Mouse (Mus musculus): ENCODE measurements around the gene Rgs5. TPM values are rescaled to one million over a fixed set of nuclear protein-coding genes. Genes with fewer than 3 reads are reported as not detected.
A peak's percentile ranks its signal among the peaks of the same experiment; 100 is the strongest.

Gene Rgs5
- polyA plus RNA-seq (2016; fragmentation: Nextera tagmentation; extraction: Ambion mirVana): 0.22 and 0.35 TPM in 2 replicates

DNA sequence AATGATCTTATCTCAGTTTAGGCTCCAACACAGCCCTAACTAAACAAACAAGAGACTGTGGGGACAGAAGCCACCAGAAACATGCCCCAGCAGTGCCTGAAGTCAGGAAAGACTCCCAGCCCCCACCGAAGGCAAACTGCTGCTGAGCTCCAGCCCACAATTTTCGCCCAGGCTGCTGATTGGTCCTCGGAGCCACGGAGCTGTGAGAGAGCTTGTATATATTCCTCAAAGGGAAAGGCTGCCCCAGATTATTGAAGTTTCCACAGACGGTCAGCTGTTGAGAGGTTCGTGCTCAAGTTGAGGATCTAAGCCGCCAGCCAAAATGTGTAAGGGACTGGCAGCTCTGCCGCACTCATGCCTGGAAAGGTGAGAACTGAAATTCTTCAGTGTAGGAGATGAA, at the start of gene Rgs5:
TSS of gene Rgs5 (plus strand) at position 246 of the 400 bp plus-strand sequence.
- Histone ChIP-seq H3K36me3 (replicated peaks) (no peaks in the 10 kb centered on the region), H3K4me1 (peaks cover 27% of the 10 kb centered on the region), H3K9me3 (no peaks in the 10 kb centered on the region), H3K27me3 (ENCODE audit: poor library complexity, severe bottlenecking) (no peaks in the 10 kb centered on the region), H3K27ac (no peak within 1 kb of the TSS), H3K4me3 (0 out of 2 replicates have a peak within 1 kb of the TSS, but pooled peaks have one; percentile 2)
- peak; percentile 18 for DNase-seq (ENCODE audit: extremely low spot score, low spot score)
- WGBS: 36% methylated on average over 8 of the region's 8 CpGs

DNA sequence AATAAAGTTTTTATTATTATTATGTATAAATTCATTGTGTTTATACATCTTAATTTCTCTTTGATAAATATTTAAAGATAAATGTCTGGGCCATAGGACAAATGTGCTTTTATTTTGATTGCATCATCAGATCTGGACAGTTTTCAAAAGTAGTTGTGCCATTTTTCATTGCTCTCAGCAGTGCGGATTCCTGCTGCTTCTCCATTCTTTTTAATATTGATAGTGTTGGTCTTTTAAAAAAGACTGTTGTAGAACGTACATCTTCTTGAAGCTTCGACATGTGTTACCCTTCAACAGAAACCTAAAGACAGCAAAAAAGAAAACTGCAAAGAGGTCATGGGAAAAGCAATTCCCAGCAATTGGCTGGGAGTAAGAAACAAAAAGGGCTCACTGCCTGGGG, 49.1 kb upstream of the Rgs5 start:
- H3K27me3 ChIP-seq (ENCODE audit: poor library complexity, severe bottlenecking): no peaks in the 10 kb centered on the region
- H3K27ac ChIP-seq: no peak overlapping the region
- no peaks in the 10 kb centered on the region for H3K36me3 ChIP-seq (replicated peaks)
- no peak for DNase-seq (ENCODE audit: extremely low spot score, low spot score)
- H3K4me3 ChIP-seq: no peak overlapping the region
- no peaks in the 10 kb centered on the region for H3K9me3 ChIP-seq
- WGBS: 84% methylated on average over 3 of the region's 3 CpGs
- H3K4me1 ChIP-seq: no peaks in the 10 kb centered on the region

DNA sequence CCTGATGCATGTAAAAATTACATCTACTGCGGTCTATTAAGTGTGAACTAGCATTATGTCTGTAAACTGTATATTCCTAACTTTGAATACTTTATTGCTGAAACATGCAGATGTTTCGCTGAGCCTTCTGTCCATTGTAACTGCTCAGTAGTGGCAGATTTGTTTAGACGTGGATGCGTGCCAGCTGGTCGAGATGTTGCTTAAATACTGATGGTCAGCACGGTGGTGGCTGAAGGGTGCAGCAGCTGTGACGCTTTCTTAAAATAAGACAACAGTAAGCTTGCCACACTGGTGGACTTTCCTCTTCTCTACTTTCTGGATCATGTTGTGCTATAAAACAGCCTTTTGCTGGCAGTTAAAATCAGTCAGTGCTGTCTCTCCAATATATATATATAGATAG, 25.6 kb upstream of the Rgs5 start:
- H3K4me3 ChIP-seq: no peak overlapping the region
- no peaks in the 10 kb centered on the region for H3K27me3 ChIP-seq (ENCODE audit: poor library complexity, severe bottlenecking)
- no peak overlapping the region for H3K27ac ChIP-seq
- no peaks in the 10 kb centered on the region for H3K36me3 ChIP-seq (replicated peaks)
- H3K9me3 ChIP-seq: no peaks in the 10 kb centered on the region
- 87% methylated on average over 7 of the region's 7 CpGs for WGBS
- no peak for DNase-seq (ENCODE audit: extremely low spot score, low spot score)
- H3K4me1 ChIP-seq: no peaks in the 10 kb centered on the region

DNA sequence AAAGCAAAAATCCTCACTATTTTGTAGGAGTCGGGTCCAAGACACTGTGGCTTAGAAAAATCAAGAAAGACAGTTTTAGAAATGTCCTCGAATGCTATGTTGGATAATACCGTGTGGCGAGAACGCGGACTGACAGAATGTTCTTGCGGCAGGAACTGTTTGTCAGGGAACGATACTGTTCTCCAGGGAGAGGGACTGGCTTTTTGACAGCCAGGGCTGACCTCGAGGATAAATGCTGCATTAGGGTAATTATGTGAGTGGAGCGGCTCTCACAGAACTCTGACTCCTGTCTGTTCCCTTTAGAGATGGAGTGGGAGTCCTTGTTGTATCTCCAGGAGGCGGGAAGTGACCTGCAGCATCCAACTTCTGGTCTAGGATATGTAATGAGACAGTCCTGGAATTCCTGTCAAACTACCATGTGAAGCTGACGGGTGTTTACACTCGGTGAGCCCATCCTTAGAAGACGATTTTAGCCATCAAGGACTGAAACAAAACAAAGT, 18.0 kb upstream of the Rgs5 start:
- no peak overlapping the region for H3K27ac ChIP-seq
- peaks cover 14% of the 10 kb centered on the region for H3K4me1 ChIP-seq
- 76% methylated on average over 14 of the region's 14 CpGs for WGBS

DNA sequence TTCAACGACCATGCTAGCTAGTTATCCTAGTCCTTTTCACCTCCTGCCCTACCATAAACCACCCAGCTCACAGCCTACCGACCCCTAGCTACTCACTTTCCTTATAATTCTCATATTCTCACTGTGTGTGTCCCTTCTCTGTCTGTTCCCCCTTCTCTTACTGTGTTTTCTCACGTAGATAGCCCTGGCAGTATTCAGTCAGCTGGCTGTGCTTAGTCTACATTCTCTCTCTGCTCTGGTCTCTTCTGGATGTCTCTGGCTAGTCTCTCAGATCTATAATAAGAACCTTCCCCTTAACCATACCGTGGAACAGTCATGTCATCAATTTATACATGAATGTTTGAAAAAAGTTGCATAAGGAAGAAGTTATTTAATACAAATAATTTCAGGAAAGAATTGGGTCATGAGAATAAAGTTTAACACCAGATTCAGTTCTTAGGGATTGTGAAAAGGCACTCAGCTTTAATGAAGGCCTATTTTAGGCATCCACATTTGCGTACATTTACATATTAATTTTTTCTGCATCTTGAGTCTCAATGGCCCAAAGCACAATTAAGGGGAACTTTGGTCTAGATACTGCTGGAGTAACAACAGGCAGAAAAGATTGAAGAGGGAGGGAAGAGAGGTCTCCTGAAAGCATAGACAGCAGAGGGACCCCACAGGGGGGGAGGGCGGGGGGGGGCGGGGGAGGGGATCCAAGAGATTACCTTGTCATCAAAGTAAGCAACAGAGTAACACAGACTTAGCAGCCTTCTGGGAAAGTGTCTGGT, 10.2 kb upstream of the Rgs5 start:
- H3K27me3 ChIP-seq (ENCODE audit: poor library complexity, severe bottlenecking): no peaks in the 10 kb centered on the region
- H3K9me3 ChIP-seq: no peaks in the 10 kb centered on the region
- no peaks in the 10 kb centered on the region for H3K36me3 ChIP-seq (replicated peaks)
- H3K4me3 ChIP-seq: no peak overlapping the region
- no peak overlapping the region for H3K27ac ChIP-seq
- H3K4me1 ChIP-seq: no peaks in the 10 kb centered on the region
- no peak for DNase-seq (ENCODE audit: extremely low spot score, low spot score)
- WGBS: 73% methylated on average over 7 of the region's 7 CpGs

More for the DNA sequence above, 18.0 kb upstream of the Rgs5 start:
- Histone ChIP-seq H3K9me3 (no peaks in the 10 kb centered on the region), H3K27me3 (ENCODE audit: poor library complexity, severe bottlenecking) (no peaks in the 10 kb centered on the region), H3K36me3 (replicated peaks) (no peaks in the 10 kb centered on the region), H3K4me3 (no peak overlapping the region)
- DNase-seq (ENCODE audit: extremely low spot score, low spot score): no peak

DNA sequence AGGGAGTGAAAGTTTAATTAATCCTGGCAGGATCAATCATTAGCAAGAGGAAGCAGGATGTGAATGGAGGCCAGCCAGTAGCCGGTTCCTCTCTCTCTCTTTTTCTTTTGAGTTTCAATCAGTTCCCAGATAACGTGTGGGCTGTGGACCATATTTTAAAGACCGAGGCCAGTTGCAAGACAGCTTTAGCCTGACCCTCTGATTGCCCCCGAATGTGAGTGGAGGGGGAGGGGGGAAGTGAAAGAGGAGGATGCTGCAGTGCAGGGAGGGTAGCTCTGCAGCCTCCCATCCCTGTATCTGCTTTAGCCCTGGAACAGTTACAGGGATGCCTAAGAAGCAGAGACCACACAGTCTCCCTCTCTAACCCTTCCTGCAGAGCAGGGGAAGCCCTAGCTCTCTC, 4.2 kb downstream of the Rgs5 start:
- 12% methylated on average over 4 of the region's 4 CpGs for WGBS
- Histone ChIP-seq H3K27ac (no peak overlapping the region), H3K36me3 (replicated peaks) (no peaks in the 10 kb centered on the region), H3K4me3 (no peak overlapping the region), H3K27me3 (ENCODE audit: poor library complexity, severe bottlenecking) (no peaks in the 10 kb centered on the region), H3K4me1 (peaks cover 25% of the 10 kb centered on the region), H3K9me3 (no peaks in the 10 kb centered on the region)
- no peak for DNase-seq (ENCODE audit: extremely low spot score, low spot score)

DNA sequence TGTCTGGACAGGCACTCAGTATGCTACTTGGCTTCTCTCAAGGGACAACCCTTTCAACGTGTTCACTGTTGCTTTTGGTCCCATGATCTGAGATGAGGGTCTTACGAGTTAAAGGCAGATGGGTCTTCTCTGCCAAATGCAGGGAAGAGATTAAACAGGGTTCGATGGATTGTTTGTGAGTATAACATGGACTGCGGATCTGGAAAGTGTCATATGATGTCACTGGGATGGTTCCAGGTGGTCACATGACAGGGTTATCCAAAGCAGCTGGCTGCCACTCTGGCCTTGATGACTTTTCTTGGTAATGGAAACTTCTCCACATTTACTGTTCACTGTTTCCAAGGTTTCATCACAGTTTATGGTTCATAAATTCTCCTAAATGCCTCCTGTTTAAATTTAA, 12.0 kb downstream of the Rgs5 start:
- H3K36me3 ChIP-seq (replicated peaks): no peaks in the 10 kb centered on the region
- 76% methylated on average over 4 of the region's 4 CpGs for WGBS
- H3K27ac ChIP-seq: no peak overlapping the region
- DNase-seq (ENCODE audit: extremely low spot score, low spot score): no peak
- H3K4me3 ChIP-seq: no peak overlapping the region
- no peaks in the 10 kb centered on the region for H3K27me3 ChIP-seq (ENCODE audit: poor library complexity, severe bottlenecking)
- no peaks in the 10 kb centered on the region for H3K9me3 ChIP-seq
- no peaks in the 10 kb centered on the region for H3K4me1 ChIP-seq

DNA sequence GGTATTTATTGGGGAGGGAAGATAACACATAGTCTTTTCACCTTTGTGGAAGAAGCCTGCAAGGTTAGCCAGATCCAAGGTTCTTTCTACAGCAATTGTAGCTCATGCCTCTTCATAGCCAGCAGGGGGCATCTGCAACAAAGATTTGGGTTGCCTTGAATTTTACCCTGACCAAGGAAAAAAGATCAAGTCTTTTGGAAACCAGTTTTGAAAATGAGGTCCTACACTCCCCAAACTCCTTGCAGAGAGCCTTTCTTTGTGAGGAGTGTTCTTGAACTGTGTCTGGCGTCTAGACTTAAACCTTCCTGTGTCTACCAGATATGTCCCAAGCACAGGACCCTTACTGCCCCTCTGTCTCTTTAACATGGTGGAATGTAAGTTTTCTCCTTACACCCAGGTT, 15.4 kb downstream of the Rgs5 start:
- H3K27ac ChIP-seq: no peak overlapping the region
- no peak overlapping the region for H3K4me3 ChIP-seq
- 60% methylated on average over 1 of the region's 1 CpGs for WGBS
- peak; percentile 21 for DNase-seq (ENCODE audit: extremely low spot score, low spot score)
- H3K27me3 ChIP-seq (ENCODE audit: poor library complexity, severe bottlenecking): no peaks in the 10 kb centered on the region
- no peaks in the 10 kb centered on the region; the same call in 1 of the 2 replicates for H3K4me1 ChIP-seq
- H3K36me3 ChIP-seq (replicated peaks): no peaks in the 10 kb centered on the region
- H3K9me3 ChIP-seq: no peaks in the 10 kb centered on the region

DNA sequence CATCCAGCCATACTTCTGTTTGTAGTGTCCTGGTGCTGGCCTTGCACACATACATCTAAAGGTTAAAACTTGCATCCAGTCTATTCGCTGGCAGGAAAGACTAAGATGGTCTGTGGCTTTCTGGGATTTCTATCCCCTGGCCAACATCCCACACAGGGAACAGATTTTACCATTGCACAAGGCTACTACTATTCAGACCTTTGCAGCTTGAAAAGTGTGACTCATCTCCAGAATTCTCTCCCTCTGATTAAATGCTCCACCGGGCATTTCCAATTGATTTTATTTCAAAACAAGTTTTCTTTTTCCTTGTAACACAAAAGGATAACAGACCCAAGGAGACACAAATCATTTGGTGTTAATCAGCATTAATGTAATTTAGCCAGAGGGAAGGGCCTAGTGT, 16.5 kb downstream of the Rgs5 start:
- 90% methylated on average over 2 of the region's 2 CpGs for WGBS

DNA sequence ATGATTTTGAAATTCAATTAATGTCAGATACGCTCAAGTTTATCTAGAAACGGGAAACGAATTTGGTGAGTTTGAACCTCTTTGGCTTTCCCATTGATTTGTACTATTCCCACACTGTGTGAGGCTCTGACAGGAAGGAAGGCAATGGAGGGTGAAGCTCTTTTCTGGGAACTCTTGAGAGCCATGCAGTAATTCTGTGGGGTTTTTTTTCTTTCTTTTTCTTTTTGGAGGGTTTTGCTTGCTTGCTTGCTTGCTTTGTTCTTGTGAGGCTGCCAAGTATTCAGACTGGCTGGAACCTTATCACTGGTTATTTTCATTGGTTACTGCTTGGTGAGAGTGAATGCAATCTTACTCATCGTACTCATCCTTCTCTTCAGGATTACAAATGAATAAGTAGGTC, 17.0 kb downstream of the Rgs5 start:
- H3K27me3 ChIP-seq (ENCODE audit: poor library complexity, severe bottlenecking): no peaks in the 10 kb centered on the region
- no peak overlapping the region for H3K27ac ChIP-seq
- WGBS: 87% methylated on average over 4 of the region's 4 CpGs
- no peaks in the 10 kb centered on the region; the same call in 1 of the 2 replicates for H3K4me1 ChIP-seq
- no peaks in the 10 kb centered on the region for H3K36me3 ChIP-seq (replicated peaks)
- H3K9me3 ChIP-seq: no peaks in the 10 kb centered on the region
- no peak for DNase-seq (ENCODE audit: extremely low spot score, low spot score)
- no peak overlapping the region for H3K4me3 ChIP-seq

More for the DNA sequence above, 16.5 kb downstream of the Rgs5 start:
- no peak overlapping the region for H3K4me3 ChIP-seq
- H3K36me3 ChIP-seq (replicated peaks): no peaks in the 10 kb centered on the region
- no peaks in the 10 kb centered on the region for H3K27me3 ChIP-seq (ENCODE audit: poor library complexity, severe bottlenecking)
- H3K27ac ChIP-seq: no peak overlapping the region
- DNase-seq (ENCODE audit: extremely low spot score, low spot score): no peak
- no peaks in the 10 kb centered on the region for H3K9me3 ChIP-seq
- no peaks in the 10 kb centered on the region; the same call in 1 of the 2 replicates for H3K4me1 ChIP-seq

DNA sequence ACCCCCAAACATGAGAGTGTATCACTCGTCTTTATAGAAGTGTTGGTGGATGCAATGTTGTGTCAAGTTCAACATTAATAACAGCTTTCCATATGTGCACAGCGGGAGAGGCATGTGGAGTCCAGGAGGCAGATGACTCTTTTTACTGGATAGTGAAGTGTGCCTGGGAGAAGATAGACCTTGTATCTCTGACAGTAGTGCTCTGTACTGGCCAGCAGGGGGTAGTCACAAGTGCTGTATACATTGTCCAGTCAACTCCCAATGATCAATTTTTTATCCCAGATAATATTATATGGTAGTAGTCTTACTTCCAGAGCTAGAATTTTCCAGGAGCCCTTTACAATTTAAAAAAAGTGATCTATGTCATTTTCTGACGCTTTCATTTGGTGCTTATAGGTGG, 18.8 kb downstream of the Rgs5 start:
- no peaks in the 10 kb centered on the region for H3K9me3 ChIP-seq
- WGBS: 56% methylated on average over 3 of the region's 3 CpGs
- DNase-seq (ENCODE audit: extremely low spot score, low spot score): no peak

DNA sequence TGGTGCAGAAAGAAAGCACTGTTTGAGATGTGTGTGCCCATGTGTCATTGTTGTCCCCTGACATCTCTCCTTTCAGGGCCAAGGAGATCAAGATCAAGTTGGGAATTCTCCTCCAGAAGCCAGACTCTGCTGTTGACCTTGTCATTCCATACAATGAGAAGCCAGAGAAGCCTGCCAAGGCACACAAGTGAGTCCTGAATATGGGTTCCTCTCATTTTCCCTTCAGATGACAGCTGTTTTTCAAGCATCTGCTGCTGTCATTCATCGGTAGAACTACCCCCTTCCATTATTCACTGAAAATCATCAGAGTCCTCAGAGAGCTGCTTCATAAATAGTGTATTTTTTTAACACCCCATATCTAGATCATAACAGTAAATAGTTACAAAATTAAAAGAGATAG, 21.4 kb downstream of the Rgs5 start:
- no peak for DNase-seq (ENCODE audit: extremely low spot score, low spot score)
- no peaks in the 10 kb centered on the region for H3K9me3 ChIP-seq
- H3K27ac ChIP-seq: no peak overlapping the region
- no peaks in the 10 kb centered on the region for H3K36me3 ChIP-seq (replicated peaks)
- WGBS: 91% methylated on average over 1 of the region's 1 CpGs
- H3K4me3 ChIP-seq: no peak overlapping the region
- H3K4me1 ChIP-seq: no peaks in the 10 kb centered on the region; the same call in 1 of the 2 replicates
- H3K27me3 ChIP-seq (ENCODE audit: poor library complexity, severe bottlenecking): no peaks in the 10 kb centered on the region

More for the DNA sequence above, 18.8 kb downstream of the Rgs5 start:
- H3K4me3 ChIP-seq: no peak overlapping the region
- no peaks in the 10 kb centered on the region; the same call in 1 of the 2 replicates for H3K4me1 ChIP-seq
- no peaks in the 10 kb centered on the region for H3K27me3 ChIP-seq (ENCODE audit: poor library complexity, severe bottlenecking)
- H3K27ac ChIP-seq: no peak overlapping the region
- no peaks in the 10 kb centered on the region for H3K36me3 ChIP-seq (replicated peaks)

DNA sequence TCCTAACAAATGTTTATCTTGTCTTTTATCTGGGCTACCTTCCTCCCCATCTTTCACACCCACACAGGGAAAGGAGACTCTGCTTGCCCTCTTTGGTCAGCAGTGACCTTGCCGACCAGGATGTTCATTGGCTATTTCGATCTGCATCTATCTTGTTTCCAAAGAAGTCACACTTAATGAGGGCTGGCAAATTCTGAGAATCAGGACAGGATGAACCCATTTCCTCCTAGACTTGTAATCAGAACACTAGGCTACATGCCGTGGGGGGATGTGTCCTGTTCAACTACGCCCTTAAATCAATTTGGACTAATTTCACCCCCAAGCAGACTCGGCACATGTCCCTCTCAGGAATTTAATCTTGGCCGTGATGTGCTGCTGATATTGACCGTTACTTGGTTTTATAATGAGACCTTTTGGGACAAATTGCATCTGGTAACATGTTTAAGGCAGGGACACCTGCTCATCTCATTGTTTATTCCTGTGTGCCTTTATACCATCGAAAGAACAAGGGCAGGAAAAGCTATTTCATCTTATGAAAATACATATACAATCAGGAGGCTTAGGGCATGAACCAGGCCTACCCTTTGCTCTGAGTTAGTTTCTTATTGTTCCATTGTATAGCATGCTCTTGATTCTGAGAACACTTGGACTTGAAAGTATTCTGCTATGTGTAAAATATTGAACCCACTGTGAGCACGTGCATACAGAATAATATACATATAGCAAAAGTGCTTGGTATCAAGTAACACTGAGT, 25.3 kb downstream of the Rgs5 start:
- Histone ChIP-seq H3K27me3 (ENCODE audit: poor library complexity, severe bottlenecking) (no peaks in the 10 kb centered on the region), H3K4me1 (no peaks in the 10 kb centered on the region), H3K36me3 (replicated peaks) (no peaks in the 10 kb centered on the region), H3K9me3 (no peaks in the 10 kb centered on the region), H3K27ac (no peak overlapping the region), H3K4me3 (no peak overlapping the region)
- DNase-seq (ENCODE audit: extremely low spot score, low spot score): no peak
- WGBS: 90% methylated on average over 9 of the region's 9 CpGs

Data from forebrain, embryonic 10.5 days (tissue).